Mouse (Mus musculus): ENCODE results near the gene Dusp3. TPM values are rescaled to one million over a fixed set of nuclear protein-coding genes. Genes with fewer than 3 reads are reported as not detected.

Dusp3 gene
- polyA plus RNA-seq (2012; rRNA removed): 27.9 and 28.0 TPM in 2 replicates

GRCm38 (mm10) chr11:101986913-101987312 is at the start of gene Dusp3:
TSS of gene Dusp3 (minus strand) at chr11:101987013.
- Histone ChIP-seq H3K36me3 (ENCODE audit: control insufficient read depth, insufficient read depth, low read length) (no peaks in the 10 kb centered on the region), H3K4me3 (ENCODE audit: low read depth, low read length) (no peak within 1 kb of the TSS), H3K27me3 (ENCODE audit: control insufficient read depth, insufficient read depth, low read length) (no peaks in the 10 kb centered on the region), H3K4me1 (ENCODE audit: control insufficient read depth, insufficient read depth, insufficient read length, low read length) (peaks cover 15% of the 10 kb centered on the region), H3K27ac (ENCODE audit: insufficient read depth, low read depth, low read length) (no peak within 1 kb of the TSS)
- TF ChIP-seq CTCF (IDR thresholded peaks at IDR 0.05; ENCODE audit: extremely low read depth, insufficient read length, insufficient replicate concordance, low read depth, low read length) (no peak), POLR2A (IDR thresholded peaks at IDR 0.05; ENCODE audit: low read depth, low read length) (no peak)
- WGBS: 57% methylated on average over 3 of the region's 3 CpGs

GRCm38 (mm10) chr11:102036336-102036735 is 49.5 kb upstream of the Dusp3 start:
- Histone ChIP-seq H3K27me3 (ENCODE audit: control insufficient read depth, insufficient read depth, low read length) (no peaks in the 10 kb centered on the region), H3K36me3 (ENCODE audit: control insufficient read depth, insufficient read depth, low read length) (no peaks in the 10 kb centered on the region), H3K4me1 (ENCODE audit: control insufficient read depth, insufficient read depth, insufficient read length, low read length) (peaks cover 4% of the 10 kb centered on the region; the same call in 1 of the 2 replicates), H3K27ac (ENCODE audit: insufficient read depth, low read depth, low read length) (no peak overlapping the region), H3K4me3 (ENCODE audit: low read depth, low read length) (no peak overlapping the region)
- TF ChIP-seq CTCF (IDR thresholded peaks at IDR 0.05; ENCODE audit: extremely low read depth, insufficient read length, insufficient replicate concordance, low read depth, low read length) (no peak), POLR2A (IDR thresholded peaks at IDR 0.05; ENCODE audit: low read depth, low read length) (no peak)
- WGBS: 78% methylated on average over 7 of the region's 7 CpGs

GRCm38 (mm10) chr11:102035456-102035960 is 48.7 kb upstream of the Dusp3 start:
- Histone ChIP-seq H3K27me3 (ENCODE audit: control insufficient read depth, insufficient read depth, low read length) (no peaks in the 10 kb centered on the region), H3K4me1 (ENCODE audit: control insufficient read depth, insufficient read depth, insufficient read length, low read length) (peaks cover 4% of the 10 kb centered on the region), H3K27ac (ENCODE audit: insufficient read depth, low read depth, low read length) (no peak overlapping the region), H3K36me3 (ENCODE audit: control insufficient read depth, insufficient read depth, low read length) (no peaks in the 10 kb centered on the region), H3K4me3 (ENCODE audit: low read depth, low read length) (no peak overlapping the region)
- TF ChIP-seq CTCF (IDR thresholded peaks at IDR 0.05; ENCODE audit: extremely low read depth, insufficient read length, insufficient replicate concordance, low read depth, low read length): no peak
- WGBS: 83% methylated on average over 5 of the region's 5 CpGs

- H3K4me1 ChIP-seq (ENCODE audit: control insufficient read depth, insufficient read depth, insufficient read length, low read length): peaks cover 4% of the 10 kb centered on the region
- 68% methylated on average over 8 of the region's 8 CpGs for WGBS
- H3K4me3 ChIP-seq (ENCODE audit: low read depth, low read length): no peak overlapping the region
- H3K27me3 ChIP-seq (ENCODE audit: control insufficient read depth, insufficient read depth, low read length): no peaks in the 10 kb centered on the region
- TF ChIP-seq CTCF (IDR thresholded peaks at IDR 0.05; ENCODE audit: extremely low read depth, insufficient read length, insufficient replicate concordance, low read depth, low read length) (no peak), POLR2A (IDR thresholded peaks at IDR 0.05; ENCODE audit: low read depth, low read length) (no peak)
- no peak overlapping the region for H3K27ac ChIP-seq (ENCODE audit: insufficient read depth, low read depth, low read length)
- no peaks in the 10 kb centered on the region for H3K36me3 ChIP-seq (ENCODE audit: control insufficient read depth, insufficient read depth, low read length)
Measured at GRCm38 (mm10) chr11:102034887-102035286, 48.1 kb upstream of the Dusp3 start.

- H3K4me3 ChIP-seq (ENCODE audit: low read depth, low read length): no peak overlapping the region
- 46% methylated on average over 12 of the region's 12 CpGs for WGBS
- H3K4me1 ChIP-seq (ENCODE audit: control insufficient read depth, insufficient read depth, insufficient read length, low read length): peaks cover 4% of the 10 kb centered on the region
- no peaks in the 10 kb centered on the region for H3K36me3 ChIP-seq (ENCODE audit: control insufficient read depth, insufficient read depth, low read length)
- no peak for TF ChIP-seq CTCF (IDR thresholded peaks at IDR 0.05; ENCODE audit: extremely low read depth, insufficient read length, insufficient replicate concordance, low read depth, low read length)
- no peak for TF ChIP-seq POLR2A (IDR thresholded peaks at IDR 0.05; ENCODE audit: low read depth, low read length)
- peak overlapping the region; percentile 23 for H3K27ac ChIP-seq (ENCODE audit: insufficient read depth, low read depth, low read length)
- H3K27me3 ChIP-seq (ENCODE audit: control insufficient read depth, insufficient read depth, low read length): no peaks in the 10 kb centered on the region
Measured at GRCm38 (mm10) chr11:102033055-102033591, 46.3 kb upstream of the Dusp3 start.

GRCm38 (mm10) chr11:102031149-102031548 is 44.3 kb upstream of the Dusp3 start:
- TF ChIP-seq CTCF (IDR thresholded peaks at IDR 0.05; ENCODE audit: extremely low read depth, insufficient read length, insufficient replicate concordance, low read depth, low read length) (no peak), POLR2A (IDR thresholded peaks at IDR 0.05; ENCODE audit: low read depth, low read length) (no peak)
- Histone ChIP-seq H3K27me3 (ENCODE audit: control insufficient read depth, insufficient read depth, low read length) (no peaks in the 10 kb centered on the region), H3K27ac (ENCODE audit: insufficient read depth, low read depth, low read length) (no peak overlapping the region), H3K4me3 (ENCODE audit: low read depth, low read length) (no peak overlapping the region), H3K4me1 (ENCODE audit: control insufficient read depth, insufficient read depth, insufficient read length, low read length) (peaks cover 10% of the 10 kb centered on the region), H3K36me3 (ENCODE audit: control insufficient read depth, insufficient read depth, low read length) (no peaks in the 10 kb centered on the region)
- WGBS: 30% methylated on average over 7 of the region's 7 CpGs

GRCm38 (mm10) chr11:102029966-102030365 is 43.2 kb upstream of the Dusp3 start:
- no peak overlapping the region for H3K27ac ChIP-seq (ENCODE audit: insufficient read depth, low read depth, low read length)
- no peak overlapping the region for H3K4me3 ChIP-seq (ENCODE audit: low read depth, low read length)
- TF ChIP-seq CTCF (IDR thresholded peaks at IDR 0.05; ENCODE audit: extremely low read depth, insufficient read length, insufficient replicate concordance, low read depth, low read length) (no peak), POLR2A (IDR thresholded peaks at IDR 0.05; ENCODE audit: low read depth, low read length) (no peak)
- H3K36me3 ChIP-seq (ENCODE audit: control insufficient read depth, insufficient read depth, low read length): no peaks in the 10 kb centered on the region
- H3K27me3 ChIP-seq (ENCODE audit: control insufficient read depth, insufficient read depth, low read length): 0 out of 2 replicates have a peak, but pooled peaks cover 4% of the 10 kb centered on the region
- H3K4me1 ChIP-seq (ENCODE audit: control insufficient read depth, insufficient read depth, insufficient read length, low read length): peaks cover 11% of the 10 kb centered on the region
- WGBS: 40% methylated on average over 7 of the region's 7 CpGs

All from small intestine, adult 2 months (tissue).